Mouse (Mus musculus) bone marrow macrophage, adult 2 months (primary cell): ENCODE results near the gene Iqsec1.

Experiments used
- CTCF ChIP-seq: IDR thresholded peaks from 2 replicates; pipeline ENCODE4 v1.5.1; 2012; ENCODE audit warnings: low read depth, mild to moderate bottlenecking, low read length, moderate library complexity
- POLR2A ChIP-seq: IDR thresholded peaks from 2 replicates; pipeline ENCODE4 v1.6.1; 2012; ENCODE audit warnings: mild to moderate bottlenecking, low read depth, low read length, borderline replicate concordance

- no peak for TF ChIP-seq CTCF
- no peak for TF ChIP-seq POLR2A
Observed at GRCm38 (mm10) chr6:90756561-90756960, 231.9 kb downstream of the Iqsec1 start.
